Mouse (Mus musculus): ENCODE measurements around the gene 2310061I04Rik.

DNA sequence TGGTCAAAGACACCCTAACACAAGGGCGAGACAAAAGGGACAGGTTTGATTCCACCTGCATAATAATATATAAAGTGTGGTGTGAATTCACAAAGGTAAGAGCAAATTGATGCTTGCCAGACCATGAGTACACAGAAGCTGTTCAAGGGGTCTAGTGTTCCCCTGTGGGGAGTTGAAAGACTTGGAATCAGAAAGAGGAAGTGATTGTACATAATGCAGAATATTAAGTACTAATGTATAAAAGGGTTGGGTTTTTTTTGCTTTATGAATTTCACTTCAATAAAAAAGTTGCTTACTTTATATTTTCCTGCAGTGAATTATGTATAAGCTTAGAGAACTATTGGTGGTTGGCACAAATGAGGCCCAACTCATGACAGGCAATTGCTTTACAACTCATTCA, 37.9 kb downstream of the 2310061I04Rik start:
- TF ChIP-seq POLR2A (IDR thresholded peaks at IDR 0.05; ENCODE audit: borderline replicate concordance, insufficient read depth, low read length) (no peak), CTCF (IDR thresholded peaks at IDR 0.05; ENCODE audit: borderline replicate concordance, insufficient read depth, low read depth, low read length) (no peak)
